Mouse (Mus musculus): ENCODE data around the gene Polr2f.

GRCm38 (mm10) chr15:79122546-79122945 is 18.3 kb upstream of the Polr2f start:
- TF ChIP-seq CTCF (IDR thresholded peaks at IDR 0.05; ENCODE audit: extremely low read depth, insufficient read depth, low read length) (no peak), POLR2A (IDR thresholded peaks at IDR 0.05; ENCODE audit: extremely low read depth, insufficient read depth, low read length) (no peak)

Data from cortical plate, adult 2 months (tissue).